Mouse (Mus musculus) hindbrain, postnatal 0 days (tissue): Measurements from ENCODE around the gene Ppig. TPM values are rescaled to one million over a fixed set of nuclear protein-coding genes. Genes with fewer than 3 reads are reported as not detected.

Source experiments
- ATAC-seq: fragments of 200-750 bp; cut with Nextera tagmentation; 2 replicates; pipeline ENCODE4 v1.8.0; 2017; ENCODE audit warnings: mild to moderate bottlenecking, moderate TSS enrichment, moderate library complexity
- DNase-seq: peaks from one replicate; pipeline ENCODE4 v3.0.0-alpha.2; 2015; ENCODE audit warnings: low spot score
- H3K27ac ChIP-seq: fragments of 300-500 bp; sonication (generic); 2 replicates; pipeline ENCODE4 v1.5.1; 2014; ENCODE audit warnings: mild to moderate bottlenecking
- H3K27me3 ChIP-seq: fragments of 300-500 bp; sonication (generic); 2 replicates; pipeline ENCODE4 v1.6.1; 2014; ENCODE audit warnings: low read length, mixed read lengths; ENCODE audit not compliant: insufficient read depth
- H3K36me3 ChIP-seq: fragments of 300-500 bp; sonication (generic); 2 replicates; pipeline ENCODE4 v1.6.1; 2014; ENCODE audit warnings: low read length, mixed read lengths; ENCODE audit not compliant: insufficient read depth
- H3K4me1 ChIP-seq: fragments of 300-500 bp; sonication (generic); 2 replicates; pipeline ENCODE4 v1.6.1; 2014; ENCODE audit warnings: antibody characterized with exemption, low read length, mixed read lengths; ENCODE audit not compliant: insufficient read depth
- H3K4me2 ChIP-seq: fragments of 300-500 bp; sonication (generic); 2 replicates; pipeline ENCODE4 v1.6.1; 2014; ENCODE audit warnings: low read depth, mild to moderate bottlenecking, low read length, moderate library complexity, mixed read lengths
- H3K4me3 ChIP-seq: fragments of 300-500 bp; sonication (generic); 2 replicates; pipeline ENCODE4 v1.5.1; 2014; ENCODE audit warnings: low read length
- H3K9ac ChIP-seq: fragments of 300-500 bp; sonication (generic); replicated peaks from 2 replicates; pipeline ENCODE4 v1.6.1; 2014; ENCODE audit warnings: mild to moderate bottlenecking, low read length, moderate library complexity, mixed read lengths
- H3K9me3 ChIP-seq: fragments of 300-500 bp; sonication (generic); 2 replicates; pipeline ENCODE4 v1.6.1; 2016; ENCODE audit warnings: low read length, mixed read lengths
- CTCF ChIP-seq: IDR thresholded peaks from 2 replicates; pipeline ENCODE4 v1.5.1; 2016; ENCODE audit warnings: antibody characterized with exemption, control low read depth, low read depth
- WGBS: fragments of 180-500 bp; shearing (Covaris S2); extraction: QIAGEN DNeasy Blood & Tissue Kit; methylation state at CpG from one replicate; pipeline ENCODE4 v1.1.7; 2014; 5-methylcytosine and 5-hydroxymethylcytosine counted together
- polyA plus RNA-seq: library from polyadenylated mRNA; unstranded; fragments of >200 nt; fragmentation: Nextera tagmentation; extraction: Ambion mirVana; gene quantifications from 2 replicates; pipeline ENCODE4 v1.2.1, GENCODE M21; 2015
- total RNA-seq: library from RNA; depleted of rRNA; stranded (reverse); fragments of >200 nt; gene quantifications from 2 replicates; pipeline ENCODE4 v1.2.3, GENCODE M21; 2014

Ppig gene
- total and polyA plus RNA-seq, 2 experiments from 2014 or later, result 9.9 to 125 TPM

GRCm38 (mm10) chr2:69712981-69713625, 9.2 kb upstream of the Ppig start, which contains the start of gene Fastkd1:
Gene Fastkd1, minus strand, starts transcription at chr2:69713516.
- peak within 1 kb of the TSS; percentile 86 for H3K27ac ChIP-seq
- peak within 1 kb of the TSS; percentile 75 for H3K4me2 ChIP-seq
- peak within 1 kb of the TSS; percentile 80 for H3K9ac ChIP-seq
- ATAC-seq (peak; percentile 99), DNase-seq (peak; percentile 94)
- no peaks in the 10 kb centered on the region for H3K36me3 ChIP-seq
- H3K27me3 ChIP-seq, result no peaks in the 10 kb centered on the region
- TF ChIP-seq CTCF, result no peak
- H3K9me3 ChIP-seq, result no peaks in the 10 kb centered on the region
- under 1% methylated on average over 39 of the region's 39 CpGs for WGBS
- peak within 1 kb of the TSS; percentile 90 for H3K4me3 ChIP-seq
- no peaks in the 10 kb centered on the region for H3K4me1 ChIP-seq

- no peak; the same call in 1 of the 2 replicates for ATAC-seq
- H3K4me2 ChIP-seq, result peak overlapping the region; percentile 75
- 29% methylated on average over 4 of the region's 4 CpGs for WGBS
Observed at GRCm38 (mm10) chr2:69713626-69714014, 8.7 kb upstream of the Ppig start.

DNA sequence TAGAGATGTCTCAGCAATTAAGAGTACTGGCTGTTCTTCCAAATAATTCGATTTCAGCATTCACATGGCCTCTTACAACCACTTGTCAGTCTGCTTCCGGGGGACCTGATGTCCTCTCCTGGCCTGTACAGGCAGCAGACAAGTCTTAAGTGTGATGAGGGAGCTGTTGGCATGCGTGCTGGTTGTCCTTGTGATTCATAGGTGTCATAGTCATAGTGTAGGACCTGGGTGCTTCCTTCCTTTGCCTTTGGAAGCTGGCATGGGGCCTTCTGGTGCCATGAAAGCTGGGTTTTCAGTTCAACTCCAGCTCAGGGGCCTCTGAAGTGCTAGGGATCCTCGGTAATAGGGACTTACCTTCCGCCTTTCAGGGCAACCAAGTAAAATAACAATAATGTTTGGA, 8.2 kb upstream of the Ppig start:
- WGBS, result 82% methylated on average over 5 of the region's 5 CpGs
- TF ChIP-seq CTCF, result no peak
- Histone ChIP-seq H3K4me3 (no peak overlapping the region), H3K36me3 (no peaks in the 10 kb centered on the region), H3K9me3 (no peaks in the 10 kb centered on the region), H3K4me2 (no peak overlapping the region), H3K4me1 (no peaks in the 10 kb centered on the region), H3K27me3 (no peaks in the 10 kb centered on the region), H3K27ac (no peak overlapping the region), H3K9ac (no peak overlapping the region)
- DNase-seq, result no peak
- ATAC-seq, result no peak

More at GRCm38 (mm10) chr2:69713626-69714014, 8.7 kb upstream of the Ppig start:
- Histone ChIP-seq H3K9me3 (no peaks in the 10 kb centered on the region), H3K27ac (no peak overlapping the region), H3K4me1 (no peaks in the 10 kb centered on the region), H3K9ac (no peak overlapping the region), H3K36me3 (no peaks in the 10 kb centered on the region), H3K27me3 (no peaks in the 10 kb centered on the region), H3K4me3 (peak overlapping the region; percentile 90)
- no peak for TF ChIP-seq CTCF
- no peak for DNase-seq

DNA sequence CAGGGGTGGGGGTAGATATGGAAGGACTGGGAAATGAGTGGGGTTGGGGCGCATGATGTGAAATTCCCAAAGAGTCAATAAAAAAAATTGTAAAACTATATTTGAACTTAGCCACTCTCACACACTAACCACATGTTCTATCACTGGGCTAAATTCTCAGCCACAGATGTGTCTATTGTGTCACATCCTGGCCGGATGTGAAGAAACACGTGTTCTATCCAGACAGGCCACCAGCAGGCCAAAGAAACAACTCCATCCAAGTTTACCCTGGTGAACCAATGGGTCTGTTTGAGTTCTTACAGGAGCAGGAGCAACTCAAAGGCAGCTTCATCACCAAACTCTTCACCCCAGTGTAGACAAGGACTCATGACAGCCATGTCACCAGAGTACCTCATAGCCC, 5.9 kb upstream of the Ppig start:
- Histone ChIP-seq H3K4me2 (no peak overlapping the region), H3K4me3 (no peak overlapping the region), H3K36me3 (no peaks in the 10 kb centered on the region), H3K9ac (no peak overlapping the region), H3K9me3 (no peaks in the 10 kb centered on the region), H3K27me3 (no peaks in the 10 kb centered on the region), H3K27ac (no peak overlapping the region), H3K4me1 (no peaks in the 10 kb centered on the region)
- TF ChIP-seq CTCF, result no peak
- DNase-seq, result no peak
- ATAC-seq, result no peak
- WGBS, result 72% methylated on average over 3 of the region's 3 CpGs

- H3K4me2 ChIP-seq, result no peak overlapping the region
- H3K4me3 ChIP-seq, result no peak overlapping the region
- no peak overlapping the region for H3K27ac ChIP-seq
- 75% methylated on average over 1 of the region's 1 CpGs for WGBS
- no peak overlapping the region for H3K9ac ChIP-seq
- ATAC-seq (no peak), DNase-seq (no peak)
- H3K36me3 ChIP-seq, result no peaks in the 10 kb centered on the region
- no peaks in the 10 kb centered on the region for H3K27me3 ChIP-seq
- no peaks in the 10 kb centered on the region for H3K9me3 ChIP-seq
- TF ChIP-seq CTCF, result no peak
- peaks cover 5% of the 10 kb centered on the region; the same call in 1 of the 2 replicates for H3K4me1 ChIP-seq
Observed at GRCm38 (mm10) chr2:69719121-69719520, 3.2 kb upstream of the Ppig start.

GRCm38 (mm10) chr2:69722650-69723518, 539 bp downstream of the Ppig start:
- Histone ChIP-seq H3K9me3 (no peaks in the 10 kb centered on the region), H3K27me3 (no peaks in the 10 kb centered on the region), H3K9ac (peak overlapping the region; percentile 70), H3K4me3 (peak overlapping the region; percentile 95), H3K27ac (peak overlapping the region; percentile 86), H3K4me2 (peak overlapping the region; percentile 74), H3K4me1 (peaks cover 5% of the 10 kb centered on the region), H3K36me3 (no peaks in the 10 kb centered on the region)
- DNase-seq, result peak; percentile 98
- WGBS, result under 1% methylated on average over 71 of the region's 91 CpGs
- ATAC-seq, result peak; percentile 98
- TF ChIP-seq CTCF, result no peak
